Mouse (Mus musculus) NIH3T3 (cell line): ENCODE measurements around the gene Nckap5l.
"Not testable (repeated sequence)": the region's sequence is repeated elsewhere in the genome, so short reads cannot be mapped to it uniquely, and the experiment has no call there.

Source experiments
- DNase-seq: peaks from one replicate; pipeline ENCODE4 v3.0.0-alpha.2; 2012; ENCODE audit warnings: low read depth

Nckap5l gene

DNA sequence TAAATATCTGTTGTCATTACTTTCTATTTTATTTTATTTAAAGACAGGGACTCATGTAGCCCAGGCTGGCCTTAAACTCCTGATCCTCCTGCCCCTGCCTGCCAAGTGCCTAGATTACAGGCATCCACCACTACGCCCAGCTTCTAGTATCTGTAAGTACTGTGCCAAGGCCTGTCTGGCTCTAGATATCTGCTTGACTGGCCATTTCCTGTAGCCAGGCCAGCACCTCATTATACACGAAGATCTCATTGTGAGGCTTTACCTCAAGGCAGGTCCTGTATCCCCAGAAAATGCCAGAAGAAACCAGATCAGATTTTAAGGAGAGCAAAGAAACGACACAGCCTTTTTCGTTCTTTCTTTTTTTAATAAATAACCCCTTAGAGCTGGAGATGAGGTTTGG lies 12.2 kb upstream of the Nckap5l start:
- DNase-seq = no peak

GRCm38 (mm10) chr15:99469067-99469466 lies 11.5 kb upstream of the Nckap5l start:
- peak; percentile 87 for DNase-seq

GRCm38 (mm10) chr15:99463194-99463593 lies 5.6 kb upstream of the Nckap5l start:
- no peak for DNase-seq

- peak; percentile 69 for DNase-seq
Observed at GRCm38 (mm10) chr15:99456963-99457605, 464 bp downstream of the Nckap5l start.

DNA sequence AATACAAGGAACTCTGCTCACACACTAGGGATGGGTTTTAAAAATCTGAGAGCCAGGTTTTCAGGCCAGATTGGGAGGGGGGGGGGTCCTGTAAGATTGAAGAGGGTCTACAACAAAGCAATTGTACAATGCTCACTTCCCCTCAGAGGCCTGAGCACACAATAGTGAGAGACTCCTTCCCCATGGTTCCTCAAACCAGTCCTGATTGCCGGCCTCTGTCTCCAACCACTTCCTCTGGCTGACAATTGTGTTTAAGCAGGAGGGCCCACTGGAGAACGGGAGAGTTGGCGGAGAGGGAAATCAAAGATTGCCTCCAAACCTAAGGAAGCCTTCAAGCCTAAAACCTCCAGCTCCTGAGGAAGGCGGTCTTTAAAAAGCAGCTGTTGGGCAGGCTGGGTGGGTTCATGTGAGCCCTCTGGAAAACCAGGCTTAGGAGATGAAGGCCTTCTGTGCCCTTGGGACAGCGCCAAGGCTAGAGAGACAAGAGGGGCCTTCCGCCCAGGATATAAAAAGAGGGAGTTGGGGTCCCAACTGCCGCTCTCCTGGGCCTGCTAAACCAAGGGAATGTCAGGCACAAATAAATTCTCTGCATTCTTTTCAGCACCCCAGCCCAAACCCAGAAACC lies 1.1 kb downstream of the Nckap5l start:
- DNase-seq = peak; percentile 26

DNA sequence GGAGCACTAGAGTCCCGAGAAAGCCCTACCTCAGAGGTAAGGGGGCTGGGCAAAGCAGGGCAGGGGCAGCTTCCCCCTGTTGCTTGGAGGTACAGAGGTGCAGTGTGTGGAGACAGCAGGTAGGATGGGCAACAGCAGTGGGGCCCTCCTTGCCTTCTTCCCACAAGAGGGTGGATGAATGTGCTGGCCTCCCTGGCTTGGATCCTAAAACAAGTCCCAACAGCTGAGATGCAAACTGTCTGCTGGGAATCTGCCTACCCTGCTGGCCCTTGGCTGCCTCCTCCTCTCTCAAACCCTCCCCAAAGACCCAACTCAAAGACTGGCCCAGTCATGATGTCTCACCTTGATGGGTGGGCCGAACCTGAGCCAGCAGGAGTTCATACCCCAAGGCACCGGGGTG lies 2.1 kb downstream of the Nckap5l start:
- DNase-seq = no peak

DNA sequence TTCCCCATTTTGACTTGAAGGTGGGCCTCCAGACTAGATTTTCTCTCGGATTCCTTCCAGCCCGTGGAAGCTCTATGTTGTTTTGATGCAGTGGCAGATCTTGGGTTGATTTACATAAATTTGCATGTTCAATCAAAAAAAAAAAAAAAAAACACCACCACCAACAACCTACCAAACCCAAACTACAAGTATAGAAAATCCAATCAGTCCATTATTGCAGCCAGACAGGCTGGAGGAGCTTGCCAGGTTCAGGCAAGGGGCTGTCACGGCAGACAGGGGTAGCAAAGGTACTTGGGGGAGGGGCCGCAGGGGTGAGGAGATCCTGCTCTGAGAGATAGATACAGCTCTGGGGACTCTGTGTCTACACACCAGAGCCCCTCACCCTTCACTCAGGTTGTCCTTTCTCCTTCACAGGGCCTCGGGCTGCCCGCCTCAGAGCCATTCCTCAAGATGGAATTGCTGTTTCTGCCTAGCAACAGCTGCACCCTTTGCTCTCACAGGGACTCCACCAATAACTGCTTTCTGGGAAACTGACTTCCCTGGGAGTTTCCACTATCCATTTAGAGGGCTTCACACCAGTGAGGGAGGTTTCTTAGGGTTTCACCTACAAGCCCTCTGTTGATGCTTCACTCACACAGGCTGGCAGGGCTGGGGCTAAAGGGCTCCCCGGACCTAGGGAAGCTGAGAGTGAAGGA lies 2.8 kb downstream of the Nckap5l start:
- DNase-seq = no peak

GRCm38 (mm10) chr15:99453153-99453900 lies 4.2 kb downstream of the Nckap5l start:
- no peak for DNase-seq

GRCm38 (mm10) chr15:99449751-99450280 lies 7.7 kb downstream of the Nckap5l start:
- no peak for DNase-seq

GRCm38 (mm10) chr15:99449131-99449750 lies 8.3 kb downstream of the Nckap5l start:
- DNase-seq = no peak

DNA sequence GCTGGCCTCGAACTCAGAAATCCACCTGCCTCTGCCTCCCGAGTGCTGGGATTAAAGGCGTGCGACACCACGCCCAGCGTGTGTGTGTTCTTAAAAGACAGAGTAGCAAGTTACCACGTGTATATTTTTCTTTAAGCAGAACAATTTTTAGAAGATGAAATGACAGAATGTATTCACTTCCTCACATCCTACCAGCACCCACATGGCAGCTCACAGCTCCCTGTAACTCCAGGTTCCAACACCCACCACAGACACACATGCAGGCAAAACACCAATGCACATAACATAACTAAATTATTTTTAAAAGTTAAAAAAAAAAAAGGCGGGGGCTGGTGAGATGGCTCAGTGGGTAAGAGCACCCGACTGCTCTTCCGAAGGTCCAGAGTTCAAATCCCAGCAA lies 11.4 kb downstream of the Nckap5l start:
- not testable (repeated sequence) for DNase-seq

- no peak for DNase-seq
Observed at GRCm38 (mm10) chr15:99445567-99445966, 12.0 kb downstream of the Nckap5l start.

DNA sequence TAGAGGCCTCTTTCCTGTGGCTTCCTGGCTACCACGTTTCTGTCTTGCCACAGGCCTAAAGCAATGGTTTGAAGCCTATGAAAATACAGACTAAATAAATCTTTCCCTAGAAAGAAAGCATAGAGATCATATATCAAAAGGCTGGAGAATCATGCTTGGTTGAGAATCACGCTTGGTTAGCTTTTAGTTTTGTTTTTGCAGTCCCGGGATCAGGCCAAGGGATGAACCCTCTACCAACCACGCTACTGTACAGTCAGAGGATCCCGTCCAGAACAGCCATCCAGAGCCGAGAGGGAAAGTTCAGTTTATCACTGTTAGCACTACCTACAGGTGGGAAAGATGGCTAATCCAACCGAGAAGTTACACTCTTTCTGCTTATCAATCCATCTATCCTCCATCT lies 15.2 kb downstream of the Nckap5l start:
- DNase-seq = no peak

- DNase-seq = no peak
Observed at GRCm38 (mm10) chr15:99440816-99441457, 16.6 kb downstream of the Nckap5l start.

- peak; percentile 49 for DNase-seq
Observed at GRCm38 (mm10) chr15:99440112-99440815, 17.3 kb downstream of the Nckap5l start.

DNA sequence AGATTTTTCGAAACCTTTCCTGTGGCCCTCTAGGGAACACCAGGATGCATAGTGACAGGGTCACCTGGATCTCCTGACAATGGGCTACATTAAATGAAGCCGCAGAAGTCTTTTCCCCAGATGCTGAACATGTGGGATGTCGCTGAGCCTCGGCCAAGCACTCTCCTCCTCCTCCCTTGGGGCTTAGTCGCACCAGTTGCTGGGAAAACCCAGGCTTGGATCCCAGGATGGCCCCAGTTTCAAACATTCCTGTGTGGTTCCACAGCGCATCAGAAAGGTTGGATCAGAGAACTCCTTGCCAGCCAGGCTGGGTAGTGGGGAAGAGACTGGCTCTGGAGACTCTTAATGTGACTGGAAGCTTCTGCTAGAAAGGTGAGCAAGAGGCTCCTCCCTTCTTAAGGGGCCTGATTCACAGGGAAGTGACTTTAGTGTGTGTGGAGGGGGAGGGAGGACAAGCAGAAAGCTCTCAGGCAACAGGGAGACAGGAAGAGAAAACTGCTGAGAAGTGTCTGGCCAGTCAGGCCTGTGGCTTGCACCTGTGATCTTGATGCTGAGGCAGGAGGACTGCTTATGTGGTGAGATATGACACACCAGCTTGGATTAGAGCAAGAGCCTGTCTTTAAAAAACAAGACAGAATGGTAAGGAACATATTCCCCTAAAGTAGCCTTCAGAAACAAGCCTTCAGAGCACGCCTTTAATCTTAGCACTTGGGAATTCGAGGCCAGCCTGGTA lies 18.4 kb downstream of the Nckap5l start:
- peak; percentile 55 for DNase-seq

DNA sequence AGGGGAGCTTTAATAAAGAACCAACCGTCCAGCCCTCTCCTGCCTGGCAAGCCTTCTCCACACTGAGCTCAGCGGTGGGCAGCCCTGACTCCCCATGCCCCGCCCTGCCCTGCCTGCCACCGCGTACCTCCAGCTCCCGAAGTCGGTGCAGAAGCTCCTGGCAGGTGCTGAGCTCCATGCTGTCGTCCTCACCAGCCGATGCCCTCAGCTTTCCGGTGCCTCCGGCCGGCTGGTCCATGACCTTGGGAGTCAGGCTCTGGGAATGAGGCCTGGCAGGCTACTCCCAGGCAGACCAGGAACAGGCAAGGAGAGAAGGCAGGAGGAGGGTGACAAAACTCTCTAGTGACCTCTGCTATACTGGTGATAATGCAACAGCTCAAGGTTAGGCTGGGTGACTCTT lies 23.6 kb downstream of the Nckap5l start:
- DNase-seq = no peak

- no peak for DNase-seq
Observed at GRCm38 (mm10) chr15:99433081-99433718, 24.3 kb downstream of the Nckap5l start.

DNA sequence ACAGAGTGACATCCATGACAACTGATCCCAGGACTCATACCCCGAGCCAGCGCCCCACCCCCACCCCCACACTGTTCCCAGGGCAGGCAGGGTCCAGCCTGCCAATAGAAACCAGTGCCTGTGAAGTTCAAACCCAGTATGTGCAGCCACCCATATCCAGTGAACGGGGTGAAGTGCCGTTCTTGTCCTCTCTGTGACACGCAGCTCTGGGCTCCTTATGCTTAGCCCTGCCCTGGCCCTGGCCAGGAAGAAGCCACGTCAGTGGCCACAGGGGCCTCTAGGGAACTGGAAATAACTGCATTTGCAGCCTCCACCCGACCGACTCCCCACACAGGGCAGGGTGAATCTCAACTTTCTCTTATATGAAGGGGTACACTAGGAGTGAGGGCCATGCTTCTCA lies 25.6 kb downstream of the Nckap5l start:
- no peak for DNase-seq

- DNase-seq = no peak
Observed at GRCm38 (mm10) chr15:99431504-99431903, 26.0 kb downstream of the Nckap5l start.
